Mouse (Mus musculus): Measurements from ENCODE around the gene Rnf34. TPM values are rescaled to one million over a fixed set of nuclear protein-coding genes. Genes with fewer than 3 reads are reported as not detected.

The Rnf34 gene
- total RNA-seq, 2 experiments from 2014 or later: 50.4 to 53.8 TPM

Other genes with a start within 250 kb of the Rnf34 start
- gene Ift81, start 235.5 kb upstream of the Rnf34 start, total RNA-seq (2021): 10 to 100 TPM; 37.1 to 46.0 TPM
- 1 to 10 TPM; 8.0 to 8.8 TPM for gene P2rx7, start 206.1 kb upstream of the Rnf34 start, total RNA-seq (2021)
- gene P2rx4, start 142.5 kb upstream of the Rnf34 start, total RNA-seq (2021): 10 to 100 TPM; 19.2 to 19.3 TPM
- 100 to 1,000 TPM; 243 to 273 TPM for gene Camkk2, start 70.6 kb upstream of the Rnf34 start, total RNA-seq (2021)
- gene Anapc5, start 28.7 kb upstream of the Rnf34 start, total RNA-seq (2021): 100 to 1,000 TPM; 208 to 231 TPM
- gene Kdm2b, start 139.8 kb downstream of the Rnf34 start, total RNA-seq (2021): 10 to 100 TPM; 23.7 to 27.3 TPM
- gene Orai1, start 165.0 kb downstream of the Rnf34 start, total RNA-seq (2021): 1 to 10 TPM; 7.0 to 7.9 TPM
- not detected for gene Morn3, start 197.0 kb downstream of the Rnf34 start, total RNA-seq (2021)
- 10 to 100 TPM; 13.2 to 17.7 TPM for gene Tmem120b, start 218.4 kb downstream of the Rnf34 start, total RNA-seq (2021)